Mouse (Mus musculus) CD4-positive helper T cell, adult 2 months (primary cell): ENCODE measurements around the gene Nfasc.

Experiments used
- DNase-seq: peaks from one replicate; pipeline ENCODE4 v3.0.0-alpha.2; 2012; ENCODE audit warnings: low read depth, missing footprints, low spot score

Gene Nfasc

DNA sequence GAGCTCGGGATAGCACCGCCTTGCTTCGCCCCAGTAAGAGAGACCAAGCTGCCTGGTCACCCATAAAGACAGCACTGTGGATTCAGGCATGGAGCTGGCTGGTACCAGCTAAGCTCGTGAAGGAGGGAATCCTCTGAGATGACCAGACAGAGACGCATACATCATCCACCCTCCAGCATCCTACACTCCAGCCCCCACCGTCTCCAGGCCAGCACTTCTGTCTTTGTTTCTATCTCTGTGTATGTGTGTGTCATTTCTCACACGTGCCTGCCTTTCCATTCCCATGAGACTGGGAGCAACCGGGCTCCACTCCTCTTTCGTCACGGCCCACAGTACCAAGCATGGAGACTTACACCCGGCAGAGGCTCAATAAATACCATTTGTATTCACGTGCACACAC, 9.3 kb downstream of the Nfasc start:
- DNase-seq, result no peak

DNA sequence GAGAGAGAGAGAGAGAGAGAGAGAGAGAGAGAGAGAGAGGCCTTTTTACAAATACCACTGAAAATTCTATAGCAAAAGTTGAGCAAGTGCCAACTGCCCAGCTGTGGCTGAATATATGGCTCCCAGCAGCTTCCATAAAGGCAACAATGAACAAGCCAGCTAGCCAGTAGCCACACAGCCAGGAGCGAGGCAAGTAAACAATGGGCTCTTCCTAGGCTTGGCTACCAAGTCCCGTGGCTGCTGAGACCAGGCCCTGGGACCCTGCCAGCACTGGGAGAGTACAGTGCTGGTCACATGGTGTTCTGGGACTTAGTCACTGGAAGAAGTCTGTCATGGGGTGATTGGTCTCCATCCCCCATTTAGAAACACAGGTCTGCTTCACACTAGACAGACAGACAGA, 14.0 kb downstream of the Nfasc start:
- DNase-seq, result no peak

DNA sequence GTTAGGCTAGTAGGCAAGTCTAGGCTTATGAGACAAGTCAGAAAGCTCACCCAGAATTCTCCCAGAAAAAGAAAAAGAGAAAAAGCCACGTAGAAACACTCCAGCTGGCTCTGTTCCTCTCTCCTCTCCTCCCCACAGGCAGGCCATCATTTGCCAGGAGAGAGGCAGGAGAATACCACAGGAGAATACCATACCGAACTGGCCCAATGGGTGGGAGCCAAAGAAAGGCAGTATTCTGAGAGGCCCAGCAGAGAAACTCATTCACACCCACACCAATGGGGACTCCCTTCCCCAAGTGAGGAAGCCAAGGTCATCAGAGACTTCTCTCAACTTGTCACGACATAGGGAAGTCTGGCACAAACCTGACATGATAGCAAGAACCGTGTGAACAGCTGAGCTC, 19.2 kb downstream of the Nfasc start:
- no peak for DNase-seq

DNA sequence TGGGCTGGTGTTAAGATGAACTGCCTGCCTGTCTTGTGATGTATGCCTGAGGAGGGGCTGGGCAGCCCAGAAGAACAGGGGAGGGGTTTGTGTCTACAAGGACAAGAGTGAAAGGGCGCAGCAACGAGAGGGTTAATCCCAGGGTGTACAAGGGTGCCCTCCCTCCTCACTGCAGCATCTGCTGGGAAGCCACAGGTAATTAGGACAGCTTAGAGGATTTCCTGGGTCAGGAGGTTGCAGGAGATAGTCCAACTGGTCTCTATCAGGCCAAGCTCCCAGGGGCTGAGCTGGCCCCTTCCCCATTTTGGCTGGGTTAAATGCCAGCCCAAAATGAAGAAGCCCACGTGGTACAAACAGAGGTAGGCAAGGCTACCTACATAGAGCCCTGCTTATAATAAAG, 20.3 kb downstream of the Nfasc start:
- DNase-seq, result no peak

DNA sequence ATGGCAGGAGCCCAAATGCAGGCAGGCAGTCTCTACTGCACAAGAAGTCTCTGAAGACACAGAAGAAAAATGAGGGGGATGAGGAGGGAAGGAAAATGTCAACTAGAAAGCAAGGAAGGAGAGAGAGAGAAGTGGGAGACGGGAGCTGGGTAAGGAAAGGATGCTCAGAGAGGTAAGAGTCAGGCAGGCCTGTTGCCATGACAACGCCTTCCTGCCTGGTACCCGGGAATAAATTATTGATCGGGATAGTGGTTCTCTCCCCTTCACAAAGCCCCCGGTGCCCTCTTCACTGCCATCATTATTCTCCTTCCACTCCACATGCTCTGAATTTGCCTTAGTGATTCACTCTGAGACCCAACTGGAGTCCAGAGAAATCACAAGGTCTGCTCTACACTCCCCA, 23.4 kb downstream of the Nfasc start:
- no peak for DNase-seq

DNA sequence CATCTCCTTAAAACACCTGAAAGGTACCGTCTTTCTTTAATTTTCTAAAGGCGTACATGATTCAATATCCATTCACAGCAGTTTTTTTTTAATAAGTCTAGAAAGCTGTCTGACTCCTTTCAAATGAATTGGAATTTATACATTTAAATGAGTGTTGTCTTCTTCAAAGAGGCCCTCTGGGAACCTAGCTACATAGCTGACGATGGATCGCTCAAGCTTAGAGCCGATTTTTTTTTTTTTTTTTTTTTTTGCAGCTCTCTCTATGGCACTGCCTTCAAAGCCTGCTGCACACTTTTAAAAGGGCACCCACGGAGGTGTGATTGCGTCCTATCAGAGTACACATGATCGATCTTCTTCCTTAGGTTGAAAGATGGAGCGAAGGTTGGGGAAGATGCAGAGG, 26.6 kb downstream of the Nfasc start:
- DNase-seq, result no peak

DNA sequence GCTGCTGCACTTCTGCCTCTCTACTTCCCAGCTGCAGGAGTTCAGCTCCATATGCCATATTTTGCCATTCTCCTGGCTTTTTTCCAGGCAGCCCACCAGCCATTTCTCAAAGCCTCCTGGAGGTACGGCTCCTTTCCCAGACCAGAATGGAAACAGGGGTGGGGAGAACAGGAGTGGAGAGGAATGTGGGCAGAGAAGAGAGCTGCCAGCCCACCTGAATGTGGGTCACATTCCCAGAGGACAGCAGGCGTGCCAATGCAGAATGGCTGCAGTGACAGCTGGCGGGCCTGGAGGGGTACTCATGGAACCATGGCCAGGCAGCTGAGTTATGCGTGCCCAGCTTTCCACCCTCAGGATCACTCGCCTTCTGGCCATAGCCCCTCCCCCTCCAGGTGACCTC, 32.2 kb downstream of the Nfasc start:
- DNase-seq, result no peak

DNA sequence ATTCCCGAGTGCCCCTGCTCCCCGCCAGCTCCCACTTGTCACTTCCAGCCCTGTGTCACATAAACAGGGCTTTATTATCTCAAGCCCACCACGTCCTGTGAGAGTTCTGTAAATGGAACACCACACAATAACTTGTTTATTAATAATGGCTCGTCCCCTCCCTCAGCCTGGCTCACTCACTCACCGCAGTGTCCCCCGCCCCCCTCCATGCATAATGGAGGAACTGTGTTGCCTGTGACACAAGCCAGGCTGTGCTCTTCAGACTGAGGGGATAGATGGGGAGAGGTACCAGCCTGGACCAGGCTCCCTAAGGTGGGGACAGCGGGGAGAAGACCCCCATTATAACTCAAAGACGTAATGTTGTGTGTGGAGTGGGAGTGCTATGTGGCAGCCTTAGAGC, 34.3 kb downstream of the Nfasc start:
- no peak for DNase-seq

DNA sequence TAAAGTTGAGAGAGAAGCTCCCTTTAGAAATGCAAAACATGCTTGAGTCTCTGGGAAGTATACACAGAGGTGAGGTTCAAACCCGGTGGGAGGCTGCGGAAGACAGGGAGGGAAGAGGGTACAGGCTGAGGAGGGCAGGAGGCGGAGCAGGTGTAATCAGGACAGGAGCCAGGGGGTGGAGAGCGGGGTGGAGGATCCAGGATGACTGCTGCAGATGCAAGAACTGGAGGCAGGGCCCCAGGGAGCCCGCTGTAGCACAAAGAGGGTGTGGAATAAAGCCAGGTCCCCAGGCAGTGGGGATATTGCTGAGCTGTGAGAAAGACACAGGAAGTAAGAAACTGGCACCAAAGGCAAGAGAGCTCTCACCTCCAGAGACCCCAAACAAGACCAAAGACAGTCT, 38.1 kb downstream of the Nfasc start:
- DNase-seq, result no peak

DNA sequence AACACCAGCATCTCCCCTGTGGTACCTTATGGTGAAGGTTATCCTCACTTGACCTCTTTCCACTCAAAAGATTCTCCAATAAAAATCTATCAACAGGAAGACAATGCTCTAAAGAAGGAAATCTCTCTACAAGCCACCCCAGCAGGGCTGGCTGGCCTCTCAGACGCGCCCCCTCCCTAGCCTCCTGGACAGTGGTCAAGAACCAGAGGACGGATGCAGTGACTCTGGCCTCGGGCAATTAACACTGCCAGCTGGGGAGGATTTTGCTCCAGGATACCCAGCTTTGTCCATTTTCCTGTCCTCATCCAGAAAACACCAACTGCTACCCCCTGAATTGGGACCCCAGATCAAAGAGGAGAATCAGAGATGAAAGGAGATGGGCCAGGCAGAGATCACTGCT, 44.7 kb downstream of the Nfasc start:
- DNase-seq, result no peak

DNA sequence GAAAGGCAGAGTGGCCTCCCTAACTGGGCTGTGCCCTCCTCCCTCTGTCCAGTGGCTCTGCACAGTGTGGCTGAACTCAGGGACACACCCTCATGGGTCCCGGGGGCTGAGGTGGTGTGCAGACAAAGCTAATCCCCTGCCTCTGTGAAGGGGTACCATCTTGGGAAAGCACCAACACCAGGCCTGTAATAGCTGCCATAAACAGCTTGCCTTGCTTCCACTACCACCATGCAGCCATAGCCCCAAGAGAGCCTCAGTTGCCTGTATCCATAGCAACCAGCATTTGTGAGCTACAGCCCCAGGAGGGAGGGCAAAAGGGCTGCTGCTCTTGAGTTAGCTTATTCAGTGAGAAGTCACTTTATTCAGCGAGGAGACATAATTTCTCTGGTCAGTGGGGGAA, 45.4 kb downstream of the Nfasc start:
- no peak for DNase-seq

DNA sequence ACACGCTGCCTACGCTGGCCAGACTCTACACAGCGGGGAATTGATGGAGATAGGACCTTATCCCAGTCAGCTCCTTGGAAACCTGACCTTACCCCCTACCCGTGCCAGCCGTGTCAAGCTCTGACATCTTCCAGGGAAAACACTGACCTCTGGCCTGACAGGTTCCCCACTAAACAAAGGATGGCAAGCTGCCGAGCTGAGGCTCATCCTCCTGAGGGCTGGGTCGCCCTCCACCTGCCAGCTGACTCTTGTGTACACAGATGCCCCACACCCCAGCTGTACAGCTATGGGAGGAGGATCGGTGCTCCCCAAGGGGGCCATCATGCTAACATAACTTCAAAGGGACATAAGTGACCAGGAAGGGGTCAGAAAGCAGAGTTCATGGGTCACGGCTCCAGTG, 47.6 kb downstream of the Nfasc start:
- no peak for DNase-seq

DNA sequence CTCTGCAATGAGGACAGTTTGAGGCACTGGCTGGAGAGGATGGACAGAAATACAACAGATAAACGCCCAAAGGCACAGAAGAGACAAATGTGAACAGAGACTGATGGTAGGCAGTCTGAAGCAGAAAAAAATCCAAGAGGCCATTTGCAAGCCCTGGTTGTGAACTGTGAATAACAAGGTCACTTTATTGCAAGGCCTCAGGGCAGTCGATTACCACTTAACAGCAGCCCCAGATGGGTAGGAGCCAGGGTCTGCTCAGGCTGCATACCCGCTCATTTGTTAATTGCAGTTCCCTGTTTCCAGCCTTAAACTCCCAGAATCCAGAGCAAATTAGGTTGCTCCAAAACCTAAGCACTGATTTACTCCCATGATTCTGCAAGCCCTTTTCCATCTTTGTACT, 52.4 kb downstream of the Nfasc start:
- no peak for DNase-seq

DNA sequence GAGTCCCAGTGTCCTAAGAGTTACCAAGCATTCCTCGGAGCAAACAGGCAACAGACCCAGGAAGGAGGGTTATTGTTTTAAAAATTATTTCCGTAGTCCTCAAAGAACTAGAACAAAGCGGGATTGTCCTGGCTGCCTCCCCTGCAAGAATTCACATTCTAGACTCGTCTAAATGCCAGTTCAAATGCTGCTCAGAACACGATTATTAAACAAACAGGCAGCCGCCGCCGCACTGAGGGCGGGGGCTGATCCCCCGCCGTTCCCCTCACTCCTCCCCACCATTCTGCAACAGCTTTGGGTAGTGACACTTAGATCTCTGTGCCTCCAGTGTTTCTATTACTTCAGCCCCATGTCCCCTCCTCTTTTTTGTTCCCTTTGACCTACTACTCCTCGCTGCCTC, 62.7 kb downstream of the Nfasc start:
- no peak for DNase-seq

DNA sequence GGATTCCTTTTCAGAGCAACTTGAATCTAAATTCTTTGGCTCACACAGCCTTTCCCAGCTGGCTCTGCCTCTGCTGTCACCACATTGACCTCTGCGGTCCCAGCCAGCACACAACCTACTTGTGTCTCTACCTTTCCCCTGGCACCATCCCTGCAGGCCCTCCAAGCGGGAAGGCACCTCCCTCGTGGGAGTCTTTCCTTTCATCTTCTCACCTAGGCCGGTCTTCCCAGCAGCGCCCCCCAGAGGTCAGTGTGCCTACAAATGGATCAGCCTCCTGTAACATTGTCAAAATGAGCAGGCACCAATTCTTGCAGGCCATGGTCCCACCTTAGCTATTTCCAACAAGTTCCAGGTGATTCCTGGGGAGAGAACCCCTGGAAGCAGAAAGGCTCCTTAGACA, 63.5 kb downstream of the Nfasc start:
- DNase-seq, result no peak

DNA sequence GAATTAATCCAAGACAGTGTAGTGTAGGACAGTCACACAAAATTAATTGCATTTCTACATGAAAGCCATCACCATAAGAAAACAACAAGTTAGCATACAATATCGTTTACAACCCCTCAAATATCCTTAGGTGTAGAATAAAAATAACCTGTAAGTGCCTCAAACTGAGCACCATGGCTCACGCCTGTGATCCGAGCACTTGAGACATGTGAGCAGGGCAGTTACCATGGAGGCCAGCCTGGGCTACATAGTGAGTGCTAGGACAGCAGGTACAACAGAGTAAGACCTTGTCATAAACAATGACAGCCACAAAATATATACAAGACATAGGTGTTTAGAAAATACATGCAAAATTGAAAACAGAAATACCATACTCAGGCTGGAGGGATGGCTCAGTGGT, 68.9 kb downstream of the Nfasc start:
- DNase-seq, result no peak

DNA sequence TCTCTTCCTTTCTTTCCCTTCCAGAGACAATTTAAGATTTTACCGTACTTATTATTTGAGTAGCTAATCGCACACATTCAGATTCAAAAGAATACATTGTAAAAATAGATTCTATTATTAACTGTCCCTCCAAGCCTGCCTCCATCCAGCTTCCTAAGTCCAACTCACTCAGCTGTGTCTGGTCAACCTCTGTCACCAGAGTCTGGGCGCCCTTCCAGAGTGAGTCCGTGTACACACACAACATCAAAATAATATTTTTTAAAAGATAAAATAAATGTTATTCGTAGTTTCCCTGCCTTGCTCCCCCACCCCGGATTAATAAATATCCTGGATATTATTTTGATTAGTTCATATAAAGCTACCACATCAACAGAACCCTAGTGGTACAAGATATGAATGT, 72.4 kb downstream of the Nfasc start:
- no peak for DNase-seq

DNA sequence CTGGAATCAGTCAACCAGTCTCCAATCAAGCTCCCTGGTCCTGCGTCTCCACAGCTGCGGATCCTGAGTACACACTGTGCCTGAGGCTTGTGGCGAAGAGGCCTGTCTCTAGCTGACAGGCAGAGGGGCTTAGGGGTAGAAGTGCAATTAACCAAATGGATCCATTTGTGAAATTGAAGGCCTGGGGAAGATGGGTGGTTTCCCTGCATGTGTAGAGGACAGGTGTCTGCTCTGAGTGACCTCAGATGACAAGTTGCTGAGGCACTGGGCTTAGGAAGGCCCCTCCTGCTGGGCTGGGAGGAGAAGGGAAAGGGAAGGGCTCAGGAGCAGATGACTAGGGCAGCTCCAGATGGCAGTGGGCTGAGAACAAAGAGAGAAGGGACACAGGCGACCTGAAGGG, 81.2 kb downstream of the Nfasc start:
- no peak for DNase-seq

DNA sequence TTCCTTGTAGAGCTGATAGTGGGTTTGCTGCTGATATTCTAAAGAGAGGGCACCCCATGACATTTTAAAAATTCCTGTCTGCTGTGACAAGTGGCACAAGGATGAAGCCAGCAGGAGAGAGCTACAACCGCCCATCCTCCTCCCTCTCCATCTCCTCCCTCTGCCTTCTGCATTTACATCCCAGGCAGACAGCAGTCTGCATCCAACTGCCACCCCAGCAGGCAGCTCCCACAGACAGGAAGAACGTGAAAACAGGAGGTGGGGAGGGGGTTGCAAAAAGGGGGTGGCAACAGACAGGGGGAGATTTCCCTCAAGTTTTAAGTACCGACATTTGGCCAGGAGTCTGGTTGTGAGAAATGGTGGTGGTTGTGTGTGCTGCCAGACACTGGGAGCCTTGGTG, 82.0 kb downstream of the Nfasc start:
- DNase-seq, result no peak

DNA sequence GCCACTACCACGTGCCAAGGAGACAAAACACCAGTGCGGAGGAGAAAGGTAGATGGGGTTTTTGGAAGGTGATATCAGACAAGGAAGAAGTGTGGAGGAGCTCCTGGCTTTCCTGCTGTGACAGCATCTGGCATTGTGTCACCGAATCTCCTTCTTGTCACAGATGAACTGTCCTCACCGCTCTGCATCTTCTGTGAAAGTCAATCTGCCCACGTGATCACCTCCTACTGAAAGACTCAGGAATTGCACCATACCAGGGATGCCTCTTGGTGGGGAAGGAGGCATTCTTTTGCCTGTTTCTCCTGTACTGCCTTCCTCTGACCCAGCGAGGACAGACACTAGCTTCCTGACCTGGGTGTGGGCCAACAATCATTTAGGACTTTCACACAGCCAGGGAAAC, 86.0 kb downstream of the Nfasc start:
- DNase-seq, result no peak

DNA sequence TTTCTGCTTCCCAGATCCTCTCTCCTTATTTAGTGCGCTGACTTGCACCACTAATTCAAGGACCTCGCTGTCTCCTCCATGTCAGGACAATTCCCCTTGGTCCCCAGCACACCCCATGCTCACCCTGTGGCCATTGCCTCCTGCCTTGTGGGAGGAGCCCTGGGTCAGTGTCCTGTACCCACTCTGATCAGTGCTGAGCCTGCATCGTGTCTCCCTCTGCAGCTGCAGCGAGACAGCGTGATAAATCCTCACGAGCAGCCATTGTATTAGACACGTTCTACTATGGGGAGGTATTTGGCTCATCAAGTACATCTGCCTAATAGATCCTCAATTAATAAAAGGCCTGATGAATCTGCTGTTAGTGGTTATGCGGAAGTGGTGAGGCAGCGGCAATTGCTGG, 86.8 kb downstream of the Nfasc start:
- DNase-seq, result no peak

DNA sequence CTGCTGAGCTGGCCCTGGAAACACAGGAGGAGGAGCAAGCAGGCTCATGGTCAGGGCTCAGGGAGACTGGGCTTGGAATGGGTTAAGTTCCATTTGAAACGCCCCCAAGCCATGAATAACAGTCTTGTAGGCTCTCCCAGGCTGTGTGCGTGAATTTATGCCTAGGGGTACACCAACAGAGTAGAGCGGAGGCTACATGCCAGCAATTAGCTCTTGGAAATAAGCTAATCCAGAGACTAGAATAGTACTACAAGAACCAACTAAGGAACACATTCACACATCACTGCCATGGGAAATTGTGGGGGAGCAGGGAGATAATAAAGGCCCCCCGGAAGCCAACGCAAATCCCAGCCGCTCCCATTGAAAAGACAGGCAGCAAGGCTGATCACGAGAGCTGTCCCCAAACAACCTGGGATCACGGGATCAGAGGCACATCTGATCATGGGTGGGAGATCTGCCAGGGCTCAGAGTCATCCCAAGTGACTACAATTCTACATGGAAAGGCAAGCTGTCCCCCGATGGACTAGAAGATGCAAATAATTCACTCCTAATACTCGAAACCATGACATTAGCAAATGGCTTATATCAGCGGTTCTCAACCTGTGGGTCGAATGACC, 87.6 kb downstream of the Nfasc start:
- no peak for DNase-seq

DNA sequence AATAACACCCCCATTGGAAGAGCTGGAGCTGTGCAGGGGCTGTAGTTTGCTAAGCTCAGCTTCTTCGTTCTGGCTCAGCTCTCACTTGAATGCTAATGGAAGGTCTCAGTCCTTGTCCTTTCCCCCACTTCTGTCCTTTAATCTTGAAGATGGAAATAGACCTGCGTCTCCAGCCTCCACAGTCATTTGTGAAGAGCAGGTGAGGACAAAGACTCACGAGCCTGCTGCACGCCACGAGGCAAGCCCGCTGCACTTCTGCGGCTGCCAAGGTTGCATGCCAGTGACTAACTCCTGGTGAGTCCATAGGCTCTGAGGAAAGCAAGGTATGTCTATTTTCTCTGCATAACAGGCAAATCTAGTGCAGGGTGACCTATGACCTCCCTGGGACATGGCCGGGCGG, 88.4 kb downstream of the Nfasc start:
- DNase-seq, result no peak

DNA sequence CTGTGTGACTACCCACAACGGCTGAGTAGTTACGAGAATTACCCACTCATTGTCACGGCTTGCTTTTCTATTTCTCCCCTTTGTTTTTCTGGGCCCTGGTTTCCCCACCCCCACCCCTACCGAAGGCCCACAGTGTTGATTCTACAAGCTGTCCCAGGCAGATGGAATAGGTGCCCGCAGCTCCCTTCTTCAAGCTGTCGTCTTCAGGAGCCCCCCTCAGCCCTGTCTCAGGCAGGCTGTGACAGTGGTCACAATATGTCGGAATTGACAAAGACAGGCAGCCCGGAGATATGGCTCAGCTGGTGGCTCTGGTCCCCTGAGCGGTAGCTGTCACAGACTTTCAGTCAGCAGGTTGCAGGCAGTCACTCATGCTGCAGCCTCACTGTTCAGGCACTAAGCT, 90.9 kb downstream of the Nfasc start:
- DNase-seq, result no peak

DNA sequence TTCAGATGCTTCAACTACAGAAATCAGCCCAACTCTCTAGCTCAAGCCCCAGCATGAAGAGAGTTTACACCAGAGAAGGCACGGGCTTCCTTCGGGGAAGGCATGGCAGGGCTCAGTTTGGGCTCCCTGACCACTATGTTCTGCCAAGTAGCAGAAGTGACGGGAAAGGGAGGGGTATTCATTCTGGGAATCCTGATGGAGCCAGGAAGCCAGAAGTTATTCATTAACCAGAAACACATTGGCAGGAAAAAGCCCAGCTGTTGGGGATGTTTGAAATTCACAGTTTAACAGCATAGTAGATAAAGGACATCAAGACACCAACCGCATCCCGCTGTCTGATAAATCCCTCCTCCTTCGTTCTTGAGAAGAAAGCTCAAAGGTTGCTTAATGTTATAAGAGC, 93.6 kb downstream of the Nfasc start:
- DNase-seq, result no peak
